Mouse (Mus musculus) midbrain, embryonic 12.5 days (tissue): ENCODE data around the gene Nova2. TPM values are rescaled to one million over a fixed set of nuclear protein-coding genes. Genes with fewer than 3 reads are reported as not detected.

ENCODE experiments used
- ATAC-seq: fragments of 200-750 bp; cut with Nextera tagmentation; 2 replicates; pipeline ENCODE4 v1.8.0; 2017; ENCODE audit warnings: low read depth, moderate TSS enrichment, moderate library complexity; ENCODE audit not compliant: low FRiP score
- H3K27ac ChIP-seq: fragments of 300-500 bp; sonication (generic); replicated peaks from 2 replicates; pipeline ENCODE4 v1.5.1; 2016; ENCODE audit warnings: mild to moderate bottlenecking
- H3K27me3 ChIP-seq: fragments of 300-500 bp; sonication (generic); 2 replicates; pipeline ENCODE4 v1.6.1; 2016; ENCODE audit warnings: mild to moderate bottlenecking
- H3K36me3 ChIP-seq: fragments of 300-500 bp; sonication (generic); 2 replicates; pipeline ENCODE4 v1.6.1; 2016
- H3K4me1 ChIP-seq: fragments of 300-500 bp; sonication (generic); 2 replicates; pipeline ENCODE4 v1.6.1; 2016
- H3K4me2 ChIP-seq: fragments of 300-500 bp; sonication (generic); replicated peaks from 2 replicates; pipeline ENCODE4 v1.6.1; 2016; ENCODE audit warnings: mild to moderate bottlenecking, moderate library complexity
- H3K4me3 ChIP-seq: fragments of 300-500 bp; sonication (generic); 2 replicates; pipeline ENCODE4 v1.5.1; 2016; ENCODE audit warnings: mild to moderate bottlenecking
- H3K9ac ChIP-seq: fragments of 300-500 bp; sonication (generic); replicated peaks from 2 replicates; pipeline ENCODE4 v1.6.1; 2016; ENCODE audit warnings: mild to moderate bottlenecking, moderate library complexity
- H3K9me3 ChIP-seq: fragments of 300-500 bp; sonication (generic); 2 replicates; pipeline ENCODE4 v1.6.1; 2016; ENCODE audit warnings: mild to moderate bottlenecking
- WGBS: fragments of 180-500 bp; shearing (Covaris S2); methylation state at CpG from one replicate; pipeline ENCODE4 v1.1.7; 2016; 5-methylcytosine and 5-hydroxymethylcytosine counted together
- polyA plus RNA-seq: library from polyadenylated mRNA; unstranded; fragments of >200 nt; fragmentation: Nextera tagmentation; extraction: Ambion mirVana; gene quantifications from 2 replicates; pipeline ENCODE4 v1.2.1, GENCODE M21; 2016

Gene Nova2
- polyA plus RNA-seq: 12.0 and 13.5 TPM in 2 replicates

GRCm38 (mm10) chr7:18925162-18925938, at the start of gene Nova2:
Gene Nova2 (plus strand): TSS chr7:18925888.
- Histone ChIP-seq H3K27ac (peak within 1 kb of the TSS; percentile 97), H3K4me2 (peak within 1 kb of the TSS; percentile 86), H3K9ac (peak within 1 kb of the TSS; percentile 100), H3K36me3 (no peaks in the 10 kb centered on the region), H3K4me1 (peaks cover 69% of the 10 kb centered on the region), H3K9me3 (no peaks in the 10 kb centered on the region), H3K4me3 (peak within 1 kb of the TSS; percentile 99), H3K27me3 (no peaks in the 10 kb centered on the region)
- 0% methylated on average over 34 of the region's 45 CpGs for WGBS
- ATAC-seq: peak; percentile 87

DNA sequence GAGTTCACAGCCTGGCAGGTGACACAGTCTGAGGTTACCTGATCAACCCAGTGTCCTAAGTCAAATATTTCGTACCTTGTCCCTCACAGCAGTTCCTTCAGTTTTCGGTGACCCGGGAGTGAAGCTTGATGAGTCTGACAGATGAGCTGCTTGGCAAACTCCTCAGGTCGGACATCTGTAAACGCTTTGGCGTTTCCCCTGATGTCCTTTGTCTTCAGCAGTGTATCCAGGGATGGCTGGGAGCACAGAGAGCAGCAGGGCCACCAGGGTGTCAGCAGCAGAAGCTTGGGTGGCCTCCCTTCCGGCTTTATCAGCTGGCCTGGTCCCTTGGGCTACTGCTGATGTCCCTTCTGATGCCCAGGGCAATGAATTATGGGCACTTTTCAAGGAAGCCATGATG, 47.0 kb upstream of the Nova2 start:
- ATAC-seq: no peak
- Histone ChIP-seq H3K9ac (no peak overlapping the region), H3K36me3 (no peaks in the 10 kb centered on the region), H3K27ac (no peak overlapping the region), H3K4me3 (no peak overlapping the region), H3K9me3 (no peaks in the 10 kb centered on the region), H3K4me1 (peaks cover 2% of the 10 kb centered on the region; the same call in 1 of the 2 replicates), H3K27me3 (no peaks in the 10 kb centered on the region), H3K4me2 (no peak overlapping the region)
- 72% methylated on average over 7 of the region's 7 CpGs for WGBS

GRCm38 (mm10) chr7:18883991-18884744, 41.5 kb upstream of the Nova2 start:
- Histone ChIP-seq H3K4me2 (no peak overlapping the region), H3K27ac (no peak overlapping the region), H3K27me3 (no peaks in the 10 kb centered on the region), H3K36me3 (no peaks in the 10 kb centered on the region), H3K4me3 (no peak overlapping the region), H3K9me3 (no peaks in the 10 kb centered on the region), H3K9ac (no peak overlapping the region), H3K4me1 (peaks cover 2% of the 10 kb centered on the region; the same call in 1 of the 2 replicates)
- WGBS: 66% methylated on average over 9 of the region's 9 CpGs
- no peak for ATAC-seq

GRCm38 (mm10) chr7:18884745-18885422, 40.8 kb upstream of the Nova2 start:
- Histone ChIP-seq H3K4me1 (peaks cover 2% of the 10 kb centered on the region; the same call in 1 of the 2 replicates), H3K4me3 (no peak overlapping the region), H3K27me3 (no peaks in the 10 kb centered on the region), H3K27ac (no peak overlapping the region), H3K9ac (no peak overlapping the region), H3K9me3 (no peaks in the 10 kb centered on the region), H3K4me2 (no peak overlapping the region), H3K36me3 (no peaks in the 10 kb centered on the region)
- WGBS: 64% methylated on average over 13 of the region's 13 CpGs
- no peak for ATAC-seq

- Histone ChIP-seq H3K4me3 (no peak overlapping the region), H3K27me3 (no peaks in the 10 kb centered on the region), H3K4me1 (peaks cover 2% of the 10 kb centered on the region; the same call in 1 of the 2 replicates), H3K4me2 (no peak overlapping the region), H3K36me3 (no peaks in the 10 kb centered on the region), H3K9me3 (no peaks in the 10 kb centered on the region), H3K27ac (no peak overlapping the region), H3K9ac (no peak overlapping the region)
- no peak for ATAC-seq
- 96% methylated on average over 1 of the region's 1 CpGs for WGBS
These were observed 38.7 kb upstream of the Nova2 start for GRCm38 (mm10) chr7:18886963-18887362.

DNA sequence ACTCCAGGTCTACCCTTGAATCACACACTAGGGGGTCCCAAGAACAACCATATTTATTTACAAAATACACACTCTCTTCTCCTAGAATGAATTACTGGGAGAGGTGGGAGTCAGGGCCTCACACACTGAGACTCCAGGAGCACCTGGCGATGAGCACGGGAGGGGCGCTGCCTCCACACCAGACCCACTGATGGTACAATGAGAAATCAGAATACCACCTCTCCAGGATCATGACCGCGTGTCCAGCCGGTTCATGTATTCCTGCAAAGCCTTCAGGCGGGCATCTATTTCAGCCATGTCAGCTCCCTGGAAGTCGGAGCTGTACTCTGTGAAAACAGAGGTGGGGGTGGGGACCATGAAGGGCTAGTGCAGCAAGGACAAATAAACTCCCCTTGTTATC, 34.8 kb upstream of the Nova2 start:
- Histone ChIP-seq H3K27ac (no peak overlapping the region), H3K4me3 (no peak overlapping the region), H3K27me3 (peaks cover 26% of the 10 kb centered on the region), H3K4me2 (no peak overlapping the region), H3K36me3 (no peaks in the 10 kb centered on the region), H3K9me3 (no peaks in the 10 kb centered on the region), H3K4me1 (peaks cover 20% of the 10 kb centered on the region), H3K9ac (no peak overlapping the region)
- ATAC-seq: no peak
- 95% methylated on average over 8 of the region's 8 CpGs for WGBS

- peaks cover 27% of the 10 kb centered on the region for H3K4me1 ChIP-seq
- no peaks in the 10 kb centered on the region for H3K9me3 ChIP-seq
- H3K9ac ChIP-seq: peak overlapping the region; percentile 54
- ATAC-seq: peak; percentile 67
- peaks cover 26% of the 10 kb centered on the region for H3K27me3 ChIP-seq
- H3K4me3 ChIP-seq: peak overlapping the region; percentile 45
- peak overlapping the region; percentile 70 for H3K4me2 ChIP-seq
- H3K36me3 ChIP-seq: no peaks in the 10 kb centered on the region
- no peak overlapping the region for H3K27ac ChIP-seq
- 21% methylated on average over 33 of the region's 33 CpGs for WGBS
These were observed 33.7 kb upstream of the Nova2 start for GRCm38 (mm10) chr7:18891872-18892599.

DNA sequence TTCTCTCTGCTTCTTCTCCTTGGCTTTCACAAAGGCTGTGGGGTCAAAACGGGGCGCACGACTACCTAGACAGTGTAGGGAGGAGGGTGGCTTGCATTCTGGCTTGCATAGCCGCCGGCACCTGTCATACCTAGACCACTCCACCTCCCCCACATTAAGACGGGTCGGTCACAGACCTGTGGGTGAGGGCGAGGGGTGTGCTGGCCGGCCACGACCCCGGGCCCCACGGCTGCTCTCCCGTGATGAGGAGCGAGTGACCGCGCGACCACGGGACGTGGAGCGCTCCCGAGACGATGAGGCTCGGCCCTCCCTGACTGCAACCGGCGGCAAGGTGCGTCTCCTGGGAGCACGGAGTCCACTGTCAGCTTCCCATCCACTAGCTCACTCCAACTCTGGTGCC, 32.7 kb upstream of the Nova2 start:
- peaks cover 26% of the 10 kb centered on the region for H3K27me3 ChIP-seq
- peak overlapping the region; percentile 45 for H3K4me3 ChIP-seq
- H3K9ac ChIP-seq: no peak overlapping the region
- H3K9me3 ChIP-seq: no peaks in the 10 kb centered on the region
- H3K36me3 ChIP-seq: 0 out of 2 replicates have a peak, but pooled peaks cover 3% of the 10 kb centered on the region
- peaks cover 27% of the 10 kb centered on the region for H3K4me1 ChIP-seq
- peak overlapping the region; percentile 70 for H3K4me2 ChIP-seq
- ATAC-seq: peak; percentile 13
- H3K27ac ChIP-seq: no peak overlapping the region
- WGBS: 24% methylated on average over 26 of the region's 27 CpGs

GRCm38 (mm10) chr7:18893651-18894430, 31.8 kb upstream of the Nova2 start:
- 0 out of 2 replicates have a peak, but pooled peaks cover 6% of the 10 kb centered on the region for H3K36me3 ChIP-seq
- H3K4me2 ChIP-seq: peak overlapping the region; percentile 70
- peaks cover 26% of the 10 kb centered on the region for H3K27me3 ChIP-seq
- H3K4me1 ChIP-seq: peaks cover 27% of the 10 kb centered on the region
- no peak overlapping the region for H3K27ac ChIP-seq
- WGBS: 2% methylated on average over 41 of the region's 41 CpGs
- peak overlapping the region; percentile 45 for H3K4me3 ChIP-seq
- no peaks in the 10 kb centered on the region for H3K9me3 ChIP-seq
- ATAC-seq: peak; percentile 27
- H3K9ac ChIP-seq: peak overlapping the region; percentile 62

GRCm38 (mm10) chr7:18896536-18896935, 29.2 kb upstream of the Nova2 start:
- no peak overlapping the region for H3K4me2 ChIP-seq
- H3K9ac ChIP-seq: no peak overlapping the region
- H3K9me3 ChIP-seq: no peaks in the 10 kb centered on the region
- peaks cover 27% of the 10 kb centered on the region for H3K4me1 ChIP-seq
- H3K4me3 ChIP-seq: no peak overlapping the region
- peaks cover 26% of the 10 kb centered on the region for H3K27me3 ChIP-seq
- WGBS: 31% methylated on average over 5 of the region's 5 CpGs
- H3K36me3 ChIP-seq: peaks cover 18% of the 10 kb centered on the region; the same call in 1 of the 2 replicates
- no peak for ATAC-seq
- H3K27ac ChIP-seq: no peak overlapping the region

DNA sequence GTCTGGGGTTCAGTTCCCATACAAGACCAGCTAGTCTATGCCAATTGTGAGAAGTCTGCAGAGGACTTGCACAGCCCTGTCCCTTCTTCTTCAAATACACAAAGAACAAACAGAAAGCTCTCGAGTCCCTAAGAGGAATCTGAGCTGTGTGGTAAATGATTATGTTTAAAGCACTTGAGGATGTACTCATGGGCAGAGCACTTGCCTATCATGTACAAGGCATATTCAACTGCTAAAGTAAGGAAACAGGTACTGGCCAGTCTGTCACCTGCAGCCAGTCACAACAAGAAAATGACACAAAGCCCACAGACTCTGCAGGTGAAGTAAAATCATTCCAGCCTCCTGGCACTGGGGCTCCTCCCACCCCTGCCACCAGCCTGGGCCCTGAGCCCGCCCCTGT, 25.2 kb upstream of the Nova2 start:
- Histone ChIP-seq H3K9ac (no peak overlapping the region), H3K36me3 (peaks cover 23% of the 10 kb centered on the region; the same call in 1 of the 2 replicates), H3K27me3 (no peaks in the 10 kb centered on the region), H3K9me3 (no peaks in the 10 kb centered on the region), H3K4me2 (no peak overlapping the region), H3K4me3 (no peak overlapping the region), H3K27ac (no peak overlapping the region), H3K4me1 (peaks cover 7% of the 10 kb centered on the region)
- 90% methylated on average over 2 of the region's 2 CpGs for whole genome bisulfite sequencing
- ATAC-seq: no peak
